Mouse (Mus musculus) kidney, adult 2 months (tissue): ENCODE measurements around the gene Tcf7.

Experiments
- CTCF ChIP-seq: fragments of 200-500 bp; conservative IDR thresholded peaks from 2 replicates; pipeline ENCODE4 v1.5.1; 2011; ENCODE audit warnings: low read depth, mild to moderate bottlenecking, control low read depth, low read length, moderate library complexity, mixed read lengths; ENCODE audit not compliant: insufficient read depth, insufficient read length
- POLR2A ChIP-seq: fragments of 200-500 bp; IDR thresholded peaks from one replicate; pipeline ENCODE4 v1.6.1; 2011; ENCODE audit warnings: low read depth, low read length, control low read depth

DNA sequence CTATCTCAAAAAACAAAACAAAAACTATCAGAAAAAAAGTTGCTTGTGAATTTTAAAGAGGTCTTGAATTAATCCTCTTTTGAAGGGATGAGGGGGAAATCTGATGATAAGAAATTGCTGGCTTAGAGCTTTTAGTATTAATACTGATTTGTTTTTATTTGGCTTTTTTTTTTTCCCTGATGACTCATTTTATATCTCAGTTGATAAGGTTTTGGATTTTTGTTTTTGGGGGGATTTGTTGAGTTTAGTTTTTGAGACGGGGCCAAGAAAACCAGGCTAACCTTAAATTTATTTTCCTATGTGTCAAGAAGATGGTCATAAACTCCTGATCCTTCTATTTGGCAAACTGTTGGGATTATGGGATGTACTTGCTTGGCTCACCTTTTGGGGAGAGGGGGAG lies 48.9 kb downstream of the Tcf7 start:
- TF ChIP-seq CTCF (no peak), POLR2A (no peak)
